ENCODE assay signal across 8 mouse cellular contexts in the genomic region with DNA sequence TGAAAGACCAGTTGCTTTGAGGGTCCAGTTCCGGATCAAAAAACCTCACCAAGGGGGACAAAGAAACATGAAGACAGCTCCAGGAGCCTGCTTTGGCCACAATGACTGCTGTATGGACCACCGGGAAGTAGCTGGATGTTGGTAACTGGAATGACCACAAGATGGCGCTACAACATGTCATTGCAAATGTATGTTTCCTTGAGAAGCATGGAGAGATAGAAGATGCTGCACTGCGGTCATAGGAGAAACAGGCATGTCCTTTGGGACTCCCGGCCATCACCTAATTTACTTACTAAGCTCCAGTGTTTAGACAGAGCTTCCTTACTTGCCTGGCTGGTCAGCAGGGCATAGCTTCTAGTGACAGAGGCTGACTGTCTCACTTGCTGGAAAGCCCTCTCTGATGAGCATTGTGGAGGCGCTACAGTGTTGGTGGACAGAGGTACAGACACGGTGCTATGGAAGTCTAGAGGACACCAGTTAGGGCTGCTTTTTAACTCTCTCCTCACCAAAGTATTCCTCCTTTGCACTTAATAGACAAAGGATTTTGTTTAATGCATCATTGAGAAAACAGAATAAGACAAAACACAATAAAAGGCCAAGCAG.
A peak's percentile ranks its signal among the peaks of the same experiment; 100 is the strongest.
DNase-seq lines count a peak whose midpoint lies in the region; ATAC-seq lines count a peak whose summit lies in the region.

No protein-coding gene starts in this region.

- H3K9me3 ChIP-seq in heart, embryonic 12.5 days (replicated peaks) = no peaks in the 10 kb centered on the region
- no peaks in the 10 kb centered on the region for H3K9me3 ChIP-seq in intestine, embryonic 16.5 days (ENCODE audit: control insufficient read depth, low read length)
- no peaks in the 10 kb centered on the region for H3K9me3 ChIP-seq in midbrain, embryonic 16.5 days (replicated peaks; ENCODE audit: control insufficient read depth, low read length, poor library complexity, severe bottlenecking)

- H3K4me3 ChIP-seq in heart, embryonic 12.5 days = no peak overlapping the region
- no peak overlapping the region for H3K4me3 ChIP-seq in intestine, embryonic 16.5 days (ENCODE audit: low read length)
- no peak overlapping the region for H3K4me3 ChIP-seq in midbrain, embryonic 16.5 days (ENCODE audit: low read depth, low read length)

- no peaks in the 10 kb centered on the region for H3K27me3 ChIP-seq in heart, embryonic 12.5 days (replicated peaks)
- H3K27me3 ChIP-seq in intestine, embryonic 16.5 days (replicated peaks; ENCODE audit: control insufficient read depth, insufficient read depth, low read length) = no peaks in the 10 kb centered on the region
- H3K27me3 ChIP-seq in midbrain, embryonic 16.5 days (ENCODE audit: control insufficient read depth, insufficient read depth, low read depth, low read length) = no peaks in the 10 kb centered on the region

- intact Hi-C loops in left cerebral cortex, postnatal 10 days (cut with DNase I) = loop anchor here (5.0 kb wide), 3 partner anchors 210 to 360 kb away; a partner anchor contains a TSS

- no peak for ATAC-seq in heart, embryonic 12.5 days (ENCODE audit: insufficient number of reproducible peaks, low FRiP score)
- peak; percentile 57 for ATAC-seq in intestine, embryonic 16.5 days
- peak; percentile 76 for ATAC-seq in midbrain, embryonic 16.5 days

- H3K36me3 ChIP-seq in heart, embryonic 12.5 days = no peaks in the 10 kb centered on the region
- no peaks in the 10 kb centered on the region for H3K36me3 ChIP-seq in intestine, embryonic 16.5 days (ENCODE audit: control insufficient read depth, insufficient read depth, low read length)
- no peaks in the 10 kb centered on the region for H3K36me3 ChIP-seq in midbrain, embryonic 16.5 days (ENCODE audit: control insufficient read depth, insufficient read depth, low read length)

- no peak overlapping the region for H3K27ac ChIP-seq in heart, embryonic 12.5 days (ENCODE audit: poor library complexity, severe bottlenecking)
- no peak overlapping the region for H3K27ac ChIP-seq in intestine, embryonic 16.5 days (ENCODE audit: low read length)
- H3K27ac ChIP-seq in midbrain, embryonic 16.5 days (ENCODE audit: low read length) = 0 out of 2 replicates have a peak overlapping the region, but pooled peaks have one; percentile 4

- peaks cover 19% of the 10 kb centered on the region for H3K4me1 ChIP-seq in heart, embryonic 12.5 days (replicated peaks)
- no peaks in the 10 kb centered on the region for H3K4me1 ChIP-seq in intestine, embryonic 16.5 days (ENCODE audit: control insufficient read depth, insufficient read depth, low read length)
- peaks cover 5% of the 10 kb centered on the region for H3K4me1 ChIP-seq in midbrain, embryonic 16.5 days (ENCODE audit: control insufficient read depth, insufficient read depth, low read length)

- H3K9ac ChIP-seq in heart, embryonic 12.5 days = no peak overlapping the region
- H3K9ac ChIP-seq in intestine, embryonic 16.5 days (ENCODE audit: low read depth, low read length) = no peak overlapping the region
- H3K9ac ChIP-seq in midbrain, embryonic 16.5 days (ENCODE audit: low read depth, low read length) = no peak overlapping the region

- no peak overlapping the region for H3K4me2 ChIP-seq in heart, embryonic 12.5 days
- no peak overlapping the region for H3K4me2 ChIP-seq in intestine, embryonic 16.5 days (ENCODE audit: low read depth, low read length)
- H3K4me2 ChIP-seq in midbrain, embryonic 16.5 days (ENCODE audit: low read length) = no peak overlapping the region

- peak; percentile 92 for DNase-seq in heart, adult 11 months
- DNase-seq in cerebellum, postnatal 14 days = peak; percentile 89 to 91
- DNase-seq in gastrocnemius, adult 18-20 months (ENCODE audit: low spot score) = peak; percentile 70
- peak; percentile 78 to 86 for DNase-seq in left cerebral cortex, postnatal 10 days (ENCODE audit: extremely low spot score in 1 of 2, low spot score in 2 of 2)
- DNase-seq in spleen, postnatal 4 days (ENCODE audit: low spot score in 2 of 2) = peak; percentile 40 to 76

- 13% methylated on average over 7 of the region's 7 CpGs for WGBS in heart, embryonic 12.5 days
- 14% methylated on average over 7 of the region's 7 CpGs for WGBS in intestine, embryonic 16.5 days
- 12% methylated on average over 7 of the region's 7 CpGs for WGBS in midbrain, embryonic 16.5 days
